Mouse (Mus musculus): Measurements from ENCODE around the gene Cstad.

DNA sequence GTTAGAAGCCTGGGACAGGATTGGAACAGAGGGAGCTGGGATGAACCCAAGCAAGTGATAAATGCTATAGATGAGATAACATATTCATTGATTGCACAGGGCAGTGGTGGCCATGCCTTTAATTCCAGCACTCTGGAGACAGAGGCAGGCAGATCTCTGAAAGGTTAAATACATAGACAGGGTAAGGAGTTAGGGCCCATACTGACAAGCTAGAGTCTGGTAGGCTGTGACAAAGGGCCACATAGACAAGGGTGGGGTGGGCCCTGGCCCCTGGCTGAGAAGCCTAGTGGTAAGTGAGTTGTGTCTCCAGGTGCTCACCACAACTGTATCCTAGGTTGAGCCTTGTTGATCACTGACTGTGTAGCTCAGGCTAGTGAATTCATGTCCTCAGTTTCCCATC is 7.6 kb downstream of the Cstad start:
- no peak for TF ChIP-seq CTCF (IDR thresholded peaks at IDR 0.05; ENCODE audit: low read depth)
- no peak for TF ChIP-seq EP300 (IDR thresholded peaks at IDR 0.05; ENCODE audit: low read depth)

Data from liver, embryonic 14.5 days (tissue).